Mouse (Mus musculus) embryo, embryonic 11.5 days (tissue): ENCODE results near the gene Cpm.

ENCODE experiments used
- DNase-seq: peaks from one replicate; pipeline ENCODE4 v3.0.0-alpha.2; 2012; ENCODE audit warnings: low read depth, low spot score

Gene Cpm

DNA sequence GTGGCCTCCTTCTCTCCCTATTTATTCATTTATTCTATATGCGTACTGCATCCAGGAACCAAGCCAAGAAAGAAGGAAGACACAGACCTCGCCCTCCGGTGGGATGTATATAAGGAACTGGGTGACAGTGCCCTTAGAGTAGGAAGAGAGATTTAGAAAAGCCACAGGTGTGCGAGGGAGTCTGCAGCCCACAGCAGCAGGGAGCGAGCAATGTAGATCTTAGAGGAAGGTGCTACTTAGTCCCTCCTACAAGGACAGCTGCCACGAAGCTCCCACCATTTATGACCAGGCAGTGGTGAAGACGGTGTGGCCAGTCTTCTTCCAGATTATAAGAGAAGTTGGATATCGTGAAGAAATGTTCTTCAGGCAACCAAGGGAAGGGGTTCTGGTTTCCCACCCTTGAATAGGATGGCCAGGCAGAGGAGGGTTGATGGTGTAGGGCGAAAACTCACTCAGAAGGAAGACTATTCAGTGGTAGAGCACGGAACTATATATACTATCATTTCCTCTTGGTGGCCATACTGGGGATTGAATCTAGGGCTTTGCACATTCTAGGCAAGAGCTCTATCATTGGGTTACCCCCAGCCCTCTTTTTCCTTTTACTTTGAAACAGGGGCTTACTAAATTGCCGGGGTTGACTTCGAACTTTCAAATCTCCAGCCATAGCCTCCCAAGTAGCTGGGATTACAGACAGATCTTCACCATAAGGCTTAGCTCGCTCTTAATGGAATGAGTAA is 42.8 kb downstream of the Cpm start:
- DNase-seq = no peak

DNA sequence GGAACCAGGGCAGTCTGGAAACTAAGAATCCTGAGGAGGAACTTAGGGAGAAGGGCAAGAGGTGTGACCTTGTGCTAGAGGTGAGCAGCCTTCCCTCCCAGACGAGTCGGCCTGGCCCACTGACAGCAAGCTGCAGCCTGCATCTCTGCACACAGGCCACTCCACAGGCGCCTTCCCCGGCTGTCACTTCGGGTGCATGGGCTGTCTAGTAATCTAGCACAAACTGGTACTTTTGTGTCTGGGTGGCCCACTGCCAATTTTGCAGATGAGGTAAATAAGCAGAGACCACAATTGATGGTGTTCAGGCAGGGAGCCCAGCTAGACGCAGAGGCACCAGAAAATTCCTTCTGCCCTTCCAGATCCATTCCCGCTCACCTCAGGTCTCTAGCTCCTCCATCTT is 43.4 kb downstream of the Cpm start:
- DNase-seq = no peak

DNA sequence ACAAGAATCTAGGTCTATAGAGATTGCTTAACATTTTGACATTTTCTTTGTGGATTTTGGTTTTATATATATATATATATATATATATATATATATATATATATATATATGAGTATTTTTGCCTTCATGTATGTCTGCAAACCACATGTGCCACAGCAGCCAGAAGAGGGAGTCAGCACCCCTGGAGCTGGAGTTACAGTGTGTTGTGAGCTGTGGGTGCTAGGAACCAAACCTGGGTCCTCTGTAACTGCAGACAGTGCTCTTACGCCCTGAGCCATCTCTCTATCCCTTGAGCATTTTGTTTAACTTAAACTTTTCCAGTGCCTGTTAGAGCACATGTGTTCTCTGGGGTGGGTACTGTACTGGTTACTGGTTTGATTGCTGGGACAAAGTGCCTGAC is 44.6 kb downstream of the Cpm start:
- DNase-seq = no peak

DNA sequence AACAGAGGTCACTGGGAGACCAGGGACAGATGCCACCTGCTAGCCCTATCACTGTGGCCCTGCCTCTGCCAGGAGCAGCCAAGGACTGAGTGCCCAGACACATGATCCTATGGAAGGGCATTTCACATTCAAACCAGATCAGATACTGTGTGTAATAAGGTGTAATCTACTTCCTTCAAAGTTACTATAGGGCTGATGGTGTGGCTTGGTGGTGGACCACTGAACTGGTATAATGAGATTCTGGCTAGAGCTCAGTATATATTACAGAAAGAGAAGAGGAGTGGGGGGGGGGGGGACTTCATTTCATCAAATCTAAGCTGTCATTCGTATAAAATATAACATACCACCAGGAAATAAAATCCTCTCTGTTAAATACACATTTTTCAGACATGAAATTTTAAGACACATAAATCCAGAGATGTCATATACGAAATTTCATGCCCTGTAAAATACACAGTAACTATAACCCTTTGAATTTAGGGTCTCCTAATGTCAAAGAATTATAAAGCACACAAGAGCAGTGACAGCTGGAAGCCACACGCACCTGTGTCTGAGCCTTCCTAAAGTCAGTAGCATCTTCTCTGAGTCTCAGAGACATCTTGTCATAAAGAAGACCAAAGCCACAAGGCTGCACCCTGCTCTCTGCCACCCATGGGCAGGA is 45.2 kb downstream of the Cpm start:
- no peak for DNase-seq

DNA sequence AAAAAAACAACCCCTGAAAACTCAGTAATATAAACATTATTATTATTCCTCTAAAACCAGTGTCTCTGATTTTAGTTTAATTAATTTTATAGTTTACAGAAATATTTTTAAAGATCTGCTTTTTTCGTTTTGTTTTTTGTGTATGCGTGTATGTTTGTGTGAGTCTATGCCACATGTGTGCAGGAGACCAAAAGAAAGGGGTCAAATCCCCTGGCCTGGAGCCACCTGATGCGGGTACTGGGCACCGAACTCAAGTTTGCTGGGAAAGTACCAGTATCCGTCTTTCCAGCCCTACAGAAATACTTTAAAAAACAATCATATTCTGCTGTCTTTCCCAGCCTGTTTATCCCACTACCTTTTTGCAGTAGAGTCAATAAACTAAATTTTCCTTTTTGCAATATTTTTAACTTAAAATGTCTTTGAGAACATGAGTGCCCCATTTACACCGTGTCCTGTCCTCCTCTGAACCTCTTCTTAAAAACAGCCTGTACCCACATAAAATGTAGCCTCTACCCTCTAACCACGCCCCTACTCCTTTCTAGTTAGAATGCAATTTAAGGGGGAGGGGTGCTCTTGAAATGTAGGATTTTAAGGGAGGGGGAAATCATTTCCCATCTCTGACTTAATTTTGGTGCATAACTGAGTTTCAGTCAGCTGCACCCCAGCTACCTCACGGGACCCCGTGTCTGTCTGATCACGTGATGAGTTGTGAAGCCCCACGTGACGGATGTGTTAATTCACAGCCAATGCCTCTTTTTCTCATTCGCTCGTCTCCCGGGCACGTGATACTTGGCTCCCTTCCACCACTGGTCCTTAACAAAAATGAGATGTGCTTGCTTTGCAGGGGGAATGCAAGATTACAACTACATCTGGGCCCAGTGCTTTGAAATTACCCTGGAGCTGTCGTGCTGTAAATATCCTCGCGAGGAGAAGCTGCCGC is 46.1 kb downstream of the Cpm start:
- DNase-seq = peak; percentile 59

DNA sequence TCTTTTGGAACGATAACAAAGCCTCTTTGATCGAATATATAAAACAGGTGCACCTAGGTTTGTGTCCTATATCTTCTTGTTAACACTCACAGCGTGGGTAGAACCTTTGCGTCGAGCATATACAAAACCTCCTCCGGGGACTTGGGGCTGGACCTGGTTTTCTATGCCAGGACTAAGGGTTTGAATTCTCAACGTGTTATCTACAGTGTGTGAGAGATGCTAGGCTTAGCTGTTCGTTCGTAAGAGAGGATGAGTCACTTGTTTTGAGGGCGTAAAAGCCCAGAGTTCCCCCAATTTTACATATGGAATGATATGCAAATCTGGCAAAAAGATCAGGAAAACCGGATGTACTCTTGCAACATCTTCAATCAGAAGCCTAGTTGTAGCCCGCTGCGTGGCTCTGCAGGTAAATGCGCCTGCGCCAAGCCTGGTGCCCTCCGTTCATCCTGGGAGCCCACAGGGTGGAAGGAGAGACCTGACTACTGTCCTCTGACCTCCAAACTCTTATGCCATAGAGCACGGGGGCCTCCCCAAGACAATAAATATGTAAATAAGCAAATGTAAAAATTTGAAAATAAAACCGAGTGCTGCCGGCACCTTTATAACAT is 46.8 kb downstream of the Cpm start:
- no peak for DNase-seq

DNA sequence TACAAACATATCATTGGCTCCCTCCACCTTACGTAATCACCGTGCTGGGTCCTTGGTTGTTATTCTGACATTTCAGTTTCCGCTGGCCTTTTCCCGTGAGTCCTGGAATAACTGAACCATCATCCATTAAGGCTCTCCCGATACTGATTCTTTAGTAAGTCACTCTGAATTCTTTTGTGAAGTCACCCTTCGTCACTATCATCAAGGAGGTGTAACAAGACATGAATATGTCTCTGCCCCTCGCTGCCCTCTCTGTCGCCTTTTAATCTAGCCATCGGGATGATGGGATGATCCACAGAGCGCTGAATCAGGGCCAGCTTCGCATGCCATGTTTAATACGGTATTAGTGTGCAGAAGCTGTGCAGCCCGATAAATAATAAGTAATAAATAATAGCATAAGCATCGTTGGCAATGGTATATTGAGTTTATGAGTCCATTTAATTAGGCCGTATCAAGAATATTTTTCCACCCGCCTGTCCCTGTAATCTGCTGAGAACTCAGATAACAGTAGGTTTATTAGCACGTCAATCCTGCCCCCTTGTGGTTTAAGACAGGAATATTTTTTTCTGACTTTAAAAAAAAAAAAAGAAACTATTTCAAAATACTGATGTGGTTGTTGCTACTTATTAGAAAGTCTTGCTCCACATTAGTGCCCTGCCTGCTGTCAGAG is 47.5 kb downstream of the Cpm start:
- DNase-seq = peak; percentile 54

DNA sequence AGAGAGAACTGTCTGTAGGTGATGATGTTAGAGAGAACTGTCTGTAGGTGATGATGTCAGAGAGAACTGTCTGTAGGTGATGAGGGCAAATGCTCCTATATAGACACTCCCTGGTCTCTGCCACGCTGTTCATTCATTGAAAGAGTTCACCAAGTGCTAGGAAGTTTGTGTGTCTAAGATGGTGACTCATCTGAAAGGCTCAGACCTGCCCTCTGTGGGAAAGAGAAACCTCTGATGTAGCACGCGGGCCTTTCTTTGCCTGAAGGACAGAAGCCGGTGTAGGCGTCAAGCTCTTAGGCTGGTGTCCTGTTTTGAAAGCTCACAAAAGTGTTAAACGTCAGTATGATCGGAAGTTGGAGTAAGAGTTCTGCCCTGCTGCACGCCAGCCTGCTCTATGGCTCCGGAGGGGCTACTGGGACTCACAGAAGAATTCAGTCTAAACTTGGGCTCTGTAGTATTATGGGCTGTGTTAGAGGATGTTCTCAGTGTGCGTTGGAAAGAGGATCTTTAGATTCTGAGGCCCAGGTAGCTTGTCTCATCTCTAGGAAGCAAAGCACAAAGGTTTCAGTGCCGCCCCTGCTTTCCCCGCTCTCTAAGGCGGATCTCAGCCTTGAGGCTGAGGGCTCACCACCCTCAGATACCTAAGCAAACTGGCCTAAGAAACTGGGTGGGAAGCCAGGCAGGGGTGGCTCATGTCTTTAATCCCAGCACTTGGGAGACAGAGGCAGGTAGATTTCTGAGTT is 48.4 kb downstream of the Cpm start:
- no peak for DNase-seq

DNA sequence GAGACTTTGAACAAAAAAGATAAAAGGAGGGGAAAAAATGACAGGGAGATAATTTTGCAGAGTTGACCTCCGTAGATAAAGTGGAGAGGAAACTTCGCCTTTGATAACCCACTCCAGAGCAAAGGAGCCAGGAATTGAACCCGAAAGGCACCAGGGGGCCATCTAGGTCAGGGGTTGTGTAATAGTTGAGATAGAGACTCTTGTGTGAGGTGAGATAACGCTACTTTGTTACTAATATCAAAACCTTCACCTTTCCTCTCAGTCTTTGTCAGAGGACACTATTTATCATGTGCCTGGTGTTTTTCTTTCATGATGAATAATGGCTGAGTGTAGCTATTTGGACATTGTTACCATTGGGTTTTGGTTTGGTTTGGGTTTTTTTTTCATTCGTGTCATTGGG is 49.1 kb downstream of the Cpm start:
- no peak for DNase-seq

DNA sequence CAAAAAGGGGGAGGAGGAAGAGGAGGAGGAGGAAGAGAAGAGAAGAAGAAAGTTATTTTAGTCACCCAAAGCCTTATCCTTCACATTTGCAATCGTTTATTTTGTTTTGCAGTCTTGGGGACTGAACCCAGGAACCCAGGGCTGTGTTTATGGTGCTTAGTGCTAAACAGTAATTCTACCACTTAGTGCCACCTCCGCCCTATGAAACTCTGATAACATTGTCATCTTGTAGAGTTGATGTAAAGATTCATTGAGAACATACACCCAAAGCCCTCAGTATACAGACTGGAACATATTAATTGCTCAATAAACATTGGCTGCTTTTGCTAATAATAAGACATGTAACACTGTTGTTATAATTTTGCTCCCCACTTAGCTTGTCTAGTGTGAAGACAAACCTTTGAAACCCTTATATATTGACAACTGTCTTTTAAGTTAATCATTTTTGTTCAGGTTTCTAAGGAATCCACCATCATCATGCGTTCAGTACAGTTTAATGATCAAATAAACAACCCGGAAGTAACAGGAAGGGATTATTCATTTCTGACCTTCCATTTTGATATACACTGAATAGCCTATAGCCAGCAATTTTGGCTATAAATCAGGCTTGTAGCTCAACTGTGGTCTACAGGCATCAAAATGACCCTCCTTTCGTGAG is 49.9 kb downstream of the Cpm start:
- DNase-seq = no peak

DNA sequence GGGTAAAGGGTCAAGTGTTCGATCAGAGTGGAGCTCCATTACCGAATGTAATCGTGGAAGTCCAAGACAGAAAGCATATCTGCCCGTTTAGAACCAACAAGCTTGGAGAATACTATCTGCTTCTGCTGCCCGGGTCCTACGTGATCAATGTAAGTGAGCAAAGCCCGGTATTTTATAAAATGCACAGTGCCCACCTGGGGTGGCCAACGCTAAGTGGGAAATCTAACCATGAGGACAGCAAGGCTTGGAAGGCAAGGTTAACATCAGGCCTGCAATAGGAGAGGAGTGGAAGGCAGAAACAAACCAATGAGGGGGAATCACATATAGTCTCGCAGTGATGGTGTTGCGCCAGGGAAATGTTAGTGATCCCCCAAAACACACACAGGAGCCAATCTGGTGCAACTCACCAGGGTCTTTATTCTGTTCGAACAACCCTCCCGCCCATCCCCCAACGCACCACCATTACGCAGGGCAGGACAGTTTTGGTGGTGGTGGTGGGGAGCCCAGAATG is 50.7 kb downstream of the Cpm start:
- DNase-seq = no peak

DNA sequence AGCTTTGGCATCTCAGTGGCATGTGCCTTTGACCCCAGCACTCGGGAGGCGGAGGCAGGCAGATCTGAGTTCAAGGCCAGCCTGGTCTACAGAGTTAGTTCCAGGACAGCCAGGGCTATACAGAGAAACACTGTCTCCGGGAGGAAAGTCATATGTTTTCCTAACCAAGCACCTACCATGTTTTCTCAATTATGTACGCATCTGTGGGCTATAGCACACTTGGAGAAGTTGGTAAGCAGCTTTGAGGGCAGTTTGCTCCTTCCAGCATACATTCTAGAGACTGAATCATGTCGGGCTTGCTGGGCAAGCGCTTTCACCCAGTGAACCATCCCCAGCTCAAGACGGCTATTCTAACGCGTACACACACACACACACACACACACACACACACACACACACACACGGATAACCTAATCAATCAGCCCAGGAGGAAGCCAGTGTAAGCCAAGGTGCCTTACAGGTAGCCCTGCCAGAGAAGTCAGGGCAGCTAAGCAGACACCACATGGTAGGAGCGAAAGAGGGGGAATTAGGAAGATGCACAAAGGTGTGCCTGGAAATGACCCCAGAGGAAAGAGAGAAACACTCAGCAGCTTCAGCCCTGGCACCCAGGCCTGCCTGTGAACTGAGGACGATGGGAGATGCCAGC is 51.7 kb downstream of the Cpm start:
- DNase-seq = no peak

DNA sequence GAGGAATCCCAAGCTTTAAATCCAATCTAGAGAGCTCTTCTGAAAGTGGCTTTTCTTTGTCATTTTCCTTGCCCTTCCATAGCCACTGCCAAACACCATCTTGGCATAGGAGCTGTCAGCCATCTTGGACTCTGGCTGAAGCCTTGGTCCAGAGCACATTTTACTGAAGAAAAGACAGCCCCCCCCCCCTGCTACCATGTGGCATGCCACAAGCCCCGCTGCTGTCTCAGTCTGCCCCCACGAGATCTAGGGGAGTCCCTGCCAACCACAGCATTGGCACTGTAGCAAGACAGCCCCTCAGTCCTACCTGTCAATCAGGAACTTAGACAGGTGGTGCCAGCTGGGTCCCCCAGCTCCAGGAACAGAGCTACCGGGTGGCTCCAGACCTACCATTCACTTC is 52.2 kb downstream of the Cpm start:
- DNase-seq = no peak

DNA sequence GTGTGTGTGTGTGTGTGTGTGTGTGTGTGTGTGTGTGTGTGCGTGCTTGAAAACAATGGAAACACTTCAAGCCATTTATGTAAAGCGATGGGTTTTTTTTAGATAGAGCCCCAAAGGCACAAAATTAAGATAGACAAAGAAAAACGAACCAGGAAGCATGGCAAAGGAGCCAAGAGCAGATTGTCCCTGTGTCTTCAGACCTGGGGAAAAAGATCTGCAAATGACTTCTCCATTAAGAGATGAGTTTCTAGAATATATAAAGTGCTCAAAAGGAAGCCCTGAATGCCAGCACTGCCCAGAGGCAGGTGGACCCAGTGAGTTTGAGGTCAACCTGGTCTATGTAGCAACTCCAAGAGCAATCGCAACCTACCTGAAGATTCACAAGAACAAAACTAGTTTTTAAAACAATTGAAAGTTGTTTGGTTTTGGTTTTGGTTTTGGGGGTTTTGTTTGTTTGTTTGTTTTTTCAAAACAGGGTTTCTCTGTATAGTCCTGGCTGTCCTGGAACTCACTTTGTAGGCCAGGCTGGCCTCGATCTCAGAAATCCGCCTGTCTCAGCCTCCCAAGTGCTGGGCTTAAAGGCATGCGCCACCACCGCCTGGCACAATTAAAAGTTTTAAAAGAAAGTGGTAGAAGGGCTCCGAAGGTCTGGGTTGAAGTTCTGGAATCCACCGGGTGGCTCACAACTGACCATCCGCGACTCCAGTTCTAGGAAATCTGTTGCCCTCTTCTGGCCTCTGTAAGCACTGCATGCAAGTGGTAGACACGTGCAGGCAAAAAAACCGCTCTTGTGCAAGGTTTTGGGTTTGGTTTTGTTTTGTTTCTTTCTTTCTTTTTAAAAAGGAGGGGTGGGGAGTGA is 52.9 kb downstream of the Cpm start:
- DNase-seq = peak; percentile 22

DNA sequence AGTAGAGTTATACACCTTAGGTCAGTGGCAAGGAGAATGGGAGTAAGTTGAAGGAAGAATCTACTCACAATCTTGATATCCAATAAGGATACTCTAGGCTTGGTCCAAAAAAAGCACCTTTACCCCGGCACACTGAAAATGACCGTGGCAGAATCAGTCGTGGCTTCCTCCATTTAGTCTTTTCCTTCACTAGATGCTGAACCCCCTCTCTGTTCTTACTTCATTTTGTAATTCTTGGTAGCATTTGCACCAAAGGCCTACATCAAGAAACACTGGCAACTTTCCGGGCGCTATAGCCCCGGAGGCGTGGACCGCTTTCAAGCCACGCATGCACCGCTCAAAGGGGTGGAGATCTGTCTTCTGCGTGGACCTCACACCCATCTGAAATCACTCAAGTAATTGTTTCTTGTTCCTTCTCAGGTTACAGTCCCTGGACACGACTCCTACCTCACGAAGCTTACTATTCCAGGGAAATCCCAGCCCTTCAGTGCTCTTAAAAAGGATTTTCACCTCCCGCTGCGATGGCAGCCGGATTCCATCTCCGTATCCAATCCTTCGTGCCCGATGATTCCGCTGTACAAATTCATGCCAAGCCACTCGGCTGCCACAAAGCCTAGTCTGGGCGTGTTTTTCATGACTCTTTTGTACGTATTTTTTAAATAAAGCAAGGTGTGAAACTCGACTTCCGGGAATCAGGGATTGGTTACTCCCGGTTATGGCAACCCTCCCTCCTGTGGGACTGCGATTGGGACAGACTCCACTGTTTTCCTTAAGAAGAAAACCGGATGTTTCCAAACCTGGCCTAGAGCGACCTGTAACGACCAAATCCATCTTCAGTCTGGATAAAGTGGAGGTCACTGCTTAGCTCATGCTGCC is 53.8 kb downstream of the Cpm start:
- no peak for DNase-seq

DNA sequence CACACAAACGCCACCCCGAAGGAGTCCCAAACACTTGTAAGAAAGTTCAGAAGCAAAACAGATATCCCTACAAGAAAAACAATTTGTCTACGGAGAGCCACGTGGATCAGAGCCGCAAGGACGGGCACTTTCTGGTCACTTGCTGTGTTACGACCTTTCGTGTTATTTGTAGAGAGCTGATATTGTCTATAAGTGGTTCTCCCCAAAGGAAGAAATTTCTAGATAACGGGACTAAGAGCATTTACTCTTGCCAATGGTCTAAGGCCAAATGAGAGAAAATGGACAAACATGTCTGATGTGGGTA is 54.4 kb downstream of the Cpm start:
- DNase-seq = no peak

DNA sequence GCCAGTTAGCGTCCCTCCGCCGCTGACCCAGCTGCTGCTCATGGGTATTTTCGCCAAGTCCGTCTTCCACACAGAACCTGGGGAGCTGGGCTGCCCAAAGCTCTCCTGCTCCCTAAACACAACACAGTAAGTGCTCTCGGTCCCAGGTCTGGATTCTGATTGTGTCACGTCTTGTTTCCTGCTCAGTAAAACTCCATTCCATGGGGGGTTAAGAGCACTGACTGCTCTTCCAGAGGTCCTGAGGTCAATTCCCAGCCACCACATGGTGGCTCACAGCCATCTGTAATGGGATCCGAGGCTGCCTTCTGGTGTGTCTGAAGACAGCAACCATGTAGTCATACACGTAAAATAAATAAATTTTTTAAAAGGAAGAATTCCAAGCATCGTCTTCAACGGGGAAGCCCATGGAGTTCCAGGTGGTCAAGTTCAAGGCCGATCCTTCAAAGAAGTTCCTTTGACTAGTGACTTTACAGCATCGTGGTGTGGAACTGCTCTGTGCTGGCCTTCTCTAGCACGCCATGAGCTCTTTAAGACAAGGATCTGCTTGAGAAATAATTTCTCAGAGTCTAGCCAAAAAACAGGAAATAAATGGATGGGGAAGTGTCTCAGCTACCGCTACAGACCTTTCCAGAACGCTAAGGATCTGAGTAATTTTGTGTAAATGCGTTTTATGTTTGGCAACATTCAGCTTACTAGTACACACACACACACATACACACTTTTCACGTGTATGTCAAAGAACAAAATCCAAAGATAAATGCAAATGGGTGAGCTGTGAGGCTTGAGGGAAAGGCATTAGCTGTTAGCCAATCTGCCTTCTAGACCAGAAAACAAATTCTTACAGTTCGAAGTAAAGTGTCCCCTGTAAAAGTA is 55.2 kb downstream of the Cpm start:
- no peak for DNase-seq
